Mouse (Mus musculus): ENCODE measurements around the gene Pakap.

Pakap gene

DNA sequence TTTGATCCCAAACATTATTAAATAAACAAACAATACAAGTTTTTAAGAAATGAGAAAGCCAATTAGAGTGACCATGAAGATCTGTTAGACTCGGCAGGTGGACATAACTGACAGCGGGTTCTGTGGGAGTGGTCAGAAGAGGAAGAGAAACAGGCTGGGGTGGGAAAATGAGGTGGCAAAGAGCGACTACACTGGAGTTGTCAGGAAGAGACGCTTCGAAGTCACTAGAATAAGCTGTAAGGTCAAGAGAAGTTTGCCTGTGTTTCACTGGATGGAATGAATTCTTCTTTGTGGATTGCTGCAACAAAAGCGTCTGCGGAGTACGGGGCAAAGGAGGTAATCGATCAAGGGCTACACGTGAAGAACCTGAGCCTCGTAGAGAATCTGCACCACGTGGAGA is 109.9 kb downstream of the Pakap start:
- no peak for DNase-seq

DNA sequence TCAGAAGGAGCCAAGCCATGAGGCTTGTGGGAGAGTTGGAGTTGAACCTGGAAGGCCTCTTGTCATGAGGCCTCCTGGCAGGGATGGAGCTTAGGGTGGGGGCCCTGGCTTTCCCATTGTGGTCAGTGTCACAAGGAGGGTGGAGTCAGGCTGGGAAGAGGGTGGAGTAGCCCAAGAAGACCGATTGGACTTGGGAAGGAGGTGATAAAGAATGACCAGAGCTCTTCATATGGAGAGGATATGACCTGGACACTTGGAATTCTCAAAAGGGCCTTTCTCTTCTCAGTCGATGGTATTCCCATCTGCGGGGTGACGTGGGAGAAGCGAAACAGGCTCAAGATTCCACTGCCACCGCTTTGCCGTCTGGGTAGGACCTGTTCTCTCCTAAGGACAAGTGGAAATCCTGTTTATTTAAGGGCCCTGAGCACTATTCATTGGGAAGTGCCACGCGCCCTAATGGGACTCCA is 111.0 kb downstream of the Pakap start:
- no peak for DNase-seq

GRCm38 (mm10) chr4:57680186-57680585 is 112.2 kb downstream of the Pakap start:
- DNase-seq: no peak

GRCm38 (mm10) chr4:57681511-57681910 is 113.5 kb downstream of the Pakap start:
- DNase-seq: peak; percentile 64 to 80

DNA sequence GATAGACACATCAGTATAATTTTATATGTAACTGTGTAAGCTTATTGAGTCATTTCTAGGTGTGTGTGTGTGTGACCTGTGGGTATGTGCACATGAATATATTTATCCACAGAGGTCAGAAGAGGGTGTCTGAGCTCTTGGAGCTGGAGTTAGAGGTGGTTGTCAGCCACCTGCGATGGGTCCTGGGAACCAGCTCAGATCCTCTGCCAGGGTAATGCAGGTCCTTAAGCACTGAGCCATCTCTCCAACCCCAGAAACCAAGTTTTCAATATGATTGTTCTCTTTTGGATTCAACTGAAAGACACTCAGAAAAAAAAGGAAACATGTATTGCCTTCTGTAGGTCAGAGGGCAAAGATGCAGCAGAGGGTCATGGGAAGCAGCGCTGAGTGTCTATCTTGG is 114.4 kb downstream of the Pakap start:
- DNase-seq: no peak

DNA sequence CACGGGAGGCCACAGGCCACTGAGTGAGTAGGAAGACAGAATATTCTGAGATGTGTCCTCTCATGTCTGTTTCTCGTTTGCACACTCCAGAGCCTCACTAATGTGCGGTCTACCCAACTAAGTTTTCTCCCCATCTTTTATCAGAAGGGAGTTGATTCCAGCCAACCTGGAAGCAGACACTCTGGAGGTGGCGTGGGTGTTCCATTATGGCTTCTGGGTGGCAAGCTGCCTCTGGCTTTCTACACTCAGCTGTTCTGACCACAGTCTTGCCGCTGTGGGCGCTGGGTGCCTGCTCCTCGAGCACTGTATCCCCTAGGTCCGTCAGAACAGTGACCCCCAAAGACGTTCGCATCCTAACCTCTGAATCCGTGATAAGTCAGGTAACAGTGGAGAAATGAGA is 115.0 kb downstream of the Pakap start:
- no peak for DNase-seq

GRCm38 (mm10) chr4:57684676-57685215 is 116.8 kb downstream of the Pakap start:
- no peak for DNase-seq

GRCm38 (mm10) chr4:57686736-57687135 is 118.8 kb downstream of the Pakap start:
- no peak for DNase-seq

- no peak for DNase-seq
Observed at GRCm38 (mm10) chr4:57687583-57687982, 119.6 kb downstream of the Pakap start.

GRCm38 (mm10) chr4:57688131-57688530 is 120.2 kb downstream of the Pakap start:
- DNase-seq: no peak

- no peak for DNase-seq
Observed at GRCm38 (mm10) chr4:57690001-57690400, 122.0 kb downstream of the Pakap start.

DNA sequence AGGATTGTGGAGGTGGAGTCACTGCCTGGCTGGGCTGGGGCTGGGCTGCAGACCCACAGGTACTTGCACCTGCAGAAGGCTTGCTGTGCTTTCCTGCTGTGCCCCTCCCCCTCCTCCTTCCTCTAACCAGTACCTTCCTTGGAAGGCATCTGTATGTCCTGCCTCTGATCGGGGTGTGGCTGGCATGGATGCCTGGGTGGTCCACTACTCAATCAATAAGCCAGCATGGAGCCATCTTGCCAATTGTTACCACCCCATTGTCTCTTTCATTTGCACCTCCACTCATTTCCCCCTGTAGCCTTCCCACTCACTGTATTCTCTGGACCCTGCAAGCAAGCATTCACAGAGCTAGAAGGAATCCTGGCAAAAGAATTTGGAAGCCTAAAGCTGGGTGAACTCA is 122.8 kb downstream of the Pakap start:
- DNase-seq: no peak

GRCm38 (mm10) chr4:57694356-57695136 is 126.6 kb downstream of the Pakap start:
- DNase-seq: no peak

DNA sequence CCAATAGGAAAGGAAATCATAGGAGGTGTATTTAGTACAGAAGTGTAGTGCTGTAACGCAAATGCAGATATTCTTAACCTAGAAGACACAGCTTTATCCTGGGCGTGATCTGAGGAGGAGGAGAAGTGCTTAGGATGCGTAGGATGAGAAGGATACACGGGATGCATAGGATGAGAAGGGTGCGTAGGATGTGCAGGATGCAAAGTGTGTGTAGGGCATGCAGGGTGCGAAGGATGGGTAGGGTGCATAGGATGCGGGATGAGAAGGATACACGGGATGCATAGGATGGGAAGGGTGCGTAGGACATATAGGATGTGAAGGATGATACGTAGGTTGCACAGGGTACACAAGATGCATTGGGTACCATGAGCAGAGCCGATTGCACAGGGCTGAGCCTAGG is 129.0 kb downstream of the Pakap start:
- DNase-seq: no peak

DNA sequence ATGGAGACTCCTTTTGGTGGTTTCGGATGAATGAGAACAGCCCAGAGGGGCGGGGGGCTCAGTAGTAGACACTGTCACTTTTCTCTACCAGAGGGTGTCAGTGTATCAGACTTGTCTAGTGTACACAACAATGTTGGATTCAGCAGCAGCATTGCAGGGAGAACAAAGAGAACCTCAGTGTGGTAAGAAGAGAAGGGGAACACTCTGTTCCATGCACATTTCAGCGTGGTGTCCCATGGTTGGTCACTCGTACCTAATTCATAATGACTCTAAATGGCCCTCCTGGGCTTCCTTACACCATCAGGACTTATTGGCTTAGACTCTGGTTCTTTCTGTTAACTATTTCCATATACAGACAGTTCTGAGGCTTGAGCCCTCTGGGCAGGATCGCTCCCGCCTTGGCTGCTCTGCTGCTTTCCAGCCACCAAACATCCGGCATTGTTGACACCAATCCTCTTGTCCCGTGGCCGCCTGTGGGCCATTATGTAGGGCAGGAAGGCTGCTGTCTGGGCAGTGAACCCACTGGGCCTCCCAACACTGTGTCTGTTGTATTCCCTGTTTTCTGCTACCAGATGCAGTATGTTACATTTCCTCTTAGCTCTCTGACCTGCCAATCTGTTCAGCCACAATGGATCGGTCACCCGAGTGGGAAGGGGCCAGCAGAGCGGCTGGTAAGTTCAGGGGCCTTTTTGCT is 130.1 kb downstream of the Pakap start:
- no peak for DNase-seq

DNA sequence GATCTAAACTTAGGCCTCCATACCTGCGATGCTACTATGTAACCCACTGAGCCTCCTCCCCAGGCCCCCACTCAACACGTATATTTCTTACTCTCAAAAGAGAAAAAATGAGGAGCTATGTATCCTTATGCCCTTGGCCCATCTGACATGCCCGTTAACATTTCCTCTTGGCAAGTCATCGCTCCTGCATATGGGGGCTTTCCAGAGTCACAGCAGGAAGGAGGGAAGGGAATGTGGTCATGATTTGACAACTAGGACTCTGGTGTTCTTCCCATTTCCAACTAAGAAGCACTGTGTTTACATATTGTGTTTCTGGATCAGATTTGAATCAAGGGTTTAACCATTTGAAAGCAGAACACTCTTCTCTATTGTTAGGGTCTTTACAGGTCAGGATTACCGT is 133.6 kb downstream of the Pakap start:
- no peak for DNase-seq

DNA sequence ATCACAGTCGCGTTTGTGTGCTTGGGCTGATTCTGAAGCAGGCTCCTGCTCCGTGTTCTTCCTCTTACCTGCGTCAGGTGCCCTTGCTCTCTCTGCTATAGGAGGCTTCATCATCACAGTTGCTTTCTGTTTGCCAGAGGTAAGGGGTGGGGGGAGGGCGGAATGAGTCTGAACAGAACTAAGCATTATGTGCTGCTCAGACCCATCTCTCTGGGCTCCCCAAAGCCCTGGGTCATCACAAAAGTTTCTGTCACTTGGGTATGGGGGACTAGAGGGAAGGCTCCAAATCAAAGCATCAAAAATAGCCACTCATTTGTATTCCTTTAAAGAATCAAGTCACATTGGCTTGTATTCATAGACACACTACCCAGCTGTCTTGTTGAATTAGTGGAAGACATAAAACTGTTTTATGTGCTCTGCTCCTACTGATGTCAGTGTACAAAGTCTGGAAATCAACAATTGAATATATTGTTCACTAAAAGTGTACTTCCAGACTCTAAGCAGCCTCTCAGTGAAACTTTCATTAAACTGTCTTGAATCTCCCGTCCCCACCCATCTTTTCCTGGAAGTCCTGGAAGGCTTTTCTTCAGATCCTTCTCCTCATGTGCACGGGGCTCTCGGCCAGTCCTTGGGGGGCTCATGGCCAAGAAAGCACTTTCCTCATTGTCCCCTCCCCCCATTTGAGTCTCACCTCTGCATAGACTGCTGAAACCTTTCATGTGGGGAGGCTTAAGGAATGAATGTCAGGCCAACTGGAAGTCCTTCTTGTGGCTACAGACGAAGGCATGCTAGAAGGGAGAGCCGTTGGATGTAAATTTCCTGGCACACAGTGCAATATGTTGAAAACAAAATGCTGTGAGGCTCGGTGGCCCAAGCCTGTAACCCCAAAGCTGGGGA is 135.8 kb downstream of the Pakap start:
- no peak for DNase-seq

DNA sequence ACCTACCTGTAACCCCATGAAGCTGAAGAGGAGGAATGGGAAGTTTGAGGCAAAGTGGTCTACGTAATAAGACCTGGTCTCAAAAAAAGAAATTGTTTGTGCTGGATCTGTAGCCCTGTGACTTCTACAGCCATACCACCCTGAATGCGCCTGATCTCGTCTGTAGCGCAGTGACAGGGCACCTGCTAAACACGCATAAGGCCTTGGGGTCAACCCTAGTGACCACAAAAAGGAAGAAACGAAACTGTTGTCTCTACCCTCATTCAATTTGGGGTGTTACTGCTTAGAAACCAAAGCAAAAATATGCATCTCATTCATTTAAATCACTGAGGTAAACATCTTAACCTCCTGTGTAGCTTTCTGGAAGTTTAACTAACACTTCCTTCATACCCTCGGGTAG is 136.6 kb downstream of the Pakap start:
- no peak for DNase-seq

GRCm38 (mm10) chr4:57715849-57716248 is 147.9 kb downstream of the Pakap start:
- DNase-seq: no peak

- DNase-seq: no peak
Observed at GRCm38 (mm10) chr4:57716735-57717134, 148.8 kb downstream of the Pakap start.

GRCm38 (mm10) chr4:57717354-57717753 is 149.4 kb downstream of the Pakap start, which contains the start of gene Akap2:
Gene Akap2, plus strand, starts transcription at chr4:57717657.
- no peak for DNase-seq

- no peak for DNase-seq
Observed at GRCm38 (mm10) chr4:57719370-57719769, 151.4 kb downstream of the Pakap start.

- DNase-seq: peak; percentile 42 to 58
Observed at GRCm38 (mm10) chr4:57720869-57721361, 152.9 kb downstream of the Pakap start.
